Mouse (Mus musculus) urinary bladder, postnatal 25 days (tissue): ENCODE measurements around the gene Cox6a1.

ENCODE experiments used
- DNase-seq: peaks from one replicate; pipeline ENCODE4 v3.0.0; 2022; ENCODE audit warnings: low spot score

The Cox6a1 gene

GRCm38 (mm10) chr5:115300792-115301614 lies 47.8 kb downstream of the Cox6a1 start, which contains the start of gene Dynll1:
TSS of gene Dynll1 (minus strand) at chr5:115300999.
- peak; percentile 100 for DNase-seq

- peak; percentile 36 for DNase-seq
Observed at GRCm38 (mm10) chr5:115300035-115300744, 48.6 kb downstream of the Cox6a1 start.

- no peak for DNase-seq
Observed at GRCm38 (mm10) chr5:115296347-115296746, 52.4 kb downstream of the Cox6a1 start.
